Mouse (Mus musculus) adipocyte (in vitro differentiated cells): ENCODE data around the gene Gm5751.
"Not testable (repeated sequence)": the region's sequence is repeated elsewhere in the genome, so short reads cannot be mapped to it uniquely, and the experiment has no call there.

ENCODE experiments used
- DNase-seq: peaks from one replicate; pipeline ENCODE4 v3.0.0-alpha.2; 2016; ENCODE audit warnings: low spot score

The Gm5751 gene

DNA sequence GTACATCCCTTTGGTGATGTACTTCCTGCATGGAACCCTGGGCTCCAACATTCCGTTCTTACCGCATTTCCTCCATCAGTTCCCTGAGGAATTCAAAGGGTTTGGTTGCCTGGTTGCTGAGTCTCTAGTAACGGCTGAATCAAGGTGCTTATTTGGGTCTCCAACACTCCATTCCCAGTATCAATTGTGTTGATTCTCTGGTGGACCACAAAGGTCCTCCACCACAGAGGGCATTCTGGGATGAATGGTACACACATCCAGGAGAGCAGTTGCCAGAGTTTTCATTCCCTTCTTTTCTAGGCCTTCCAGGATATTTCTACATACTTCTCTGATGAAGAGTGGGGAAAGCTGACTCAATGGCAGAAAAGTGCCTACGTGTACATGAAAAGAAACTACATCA, at the start of gene Gm5751:
Gene Gm5751 (plus strand): TSS at position 301 of the 400 bp plus-strand sequence.
- DNase-seq: not testable (repeated sequence)

- DNase-seq: peak; percentile 77
These were observed 42.0 kb upstream of the Gm5751 start for GRCm38 (mm10) chrX:8832043-8832442.

- DNase-seq: no peak
These were observed 30.4 kb upstream of the Gm5751 start, which contains the start of gene Gm6592 for GRCm38 (mm10) chrX:8843694-8844093. TSS of gene Gm6592 (plus strand) at chrX:8843994.

DNA sequence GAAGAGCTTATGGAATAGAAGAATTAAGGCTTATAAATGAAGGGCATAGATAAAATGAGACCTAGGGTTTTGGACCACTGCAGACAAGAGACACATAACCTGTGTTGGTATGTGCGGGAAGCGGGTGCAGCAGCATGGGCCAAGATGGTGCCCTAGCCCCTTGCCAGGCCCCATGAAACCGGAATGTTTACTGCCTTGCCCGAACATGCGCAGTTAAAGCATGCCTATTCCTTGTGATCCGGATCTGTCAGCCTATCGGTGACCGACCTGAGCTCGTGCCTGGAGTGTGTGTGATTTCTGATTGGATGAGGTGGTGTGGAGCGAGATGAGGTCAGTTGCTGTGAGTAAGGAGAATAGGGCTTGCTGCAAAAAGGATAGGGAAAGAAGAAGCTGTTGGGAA, 21.6 kb upstream of the Gm5751 start:
- no peak for DNase-seq

DNA sequence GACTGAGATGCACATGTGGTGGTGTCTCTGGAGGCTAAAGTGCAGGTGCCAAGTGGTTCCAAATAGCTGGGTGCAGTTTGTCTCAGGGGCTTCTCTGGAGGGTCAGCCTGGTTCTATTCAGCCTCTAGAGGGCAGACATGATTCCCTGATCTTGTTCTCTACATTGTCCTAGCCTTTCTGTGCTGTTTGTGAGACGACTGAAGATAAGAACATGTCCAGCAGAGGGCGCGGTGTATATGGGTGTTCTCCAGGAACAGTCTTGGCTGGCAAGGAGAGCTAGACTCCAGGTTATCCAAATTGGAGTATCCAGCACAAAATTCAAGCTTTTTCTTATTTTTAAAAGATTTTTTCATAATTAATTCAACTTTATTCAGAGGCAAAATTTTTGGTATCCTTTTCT, 9.7 kb upstream of the Gm5751 start:
- peak; percentile 78 for DNase-seq

- no peak for DNase-seq
These were observed 10.3 kb downstream of the Gm5751 start for GRCm38 (mm10) chrX:8884336-8884735.

DNA sequence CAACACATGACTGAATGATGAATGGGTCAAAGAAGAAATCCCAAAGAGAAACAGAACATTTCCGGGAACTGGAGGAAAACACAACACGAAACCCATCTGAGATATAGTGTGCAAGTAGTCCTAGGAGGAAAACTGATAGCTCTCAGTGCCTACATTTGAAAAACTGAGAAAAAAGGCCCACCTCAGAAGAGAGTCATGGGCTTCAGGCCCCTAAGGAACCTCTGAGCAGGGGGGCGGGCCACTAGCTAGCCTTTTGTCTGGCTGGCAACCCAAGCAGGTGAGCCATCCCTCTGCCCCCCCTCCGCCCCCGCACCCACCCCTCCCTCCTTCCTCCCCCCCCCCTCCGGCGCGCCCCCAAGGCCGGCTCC, 17.9 kb downstream of the Gm5751 start:
- DNase-seq: peak; percentile 22

GRCm38 (mm10) chrX:8892343-8893155, 18.5 kb downstream of the Gm5751 start, which contains the start of gene B630019K06Rik:
TSS of gene B630019K06Rik (plus strand) at chrX:8892382.
- peak; percentile 56 for DNase-seq

DNA sequence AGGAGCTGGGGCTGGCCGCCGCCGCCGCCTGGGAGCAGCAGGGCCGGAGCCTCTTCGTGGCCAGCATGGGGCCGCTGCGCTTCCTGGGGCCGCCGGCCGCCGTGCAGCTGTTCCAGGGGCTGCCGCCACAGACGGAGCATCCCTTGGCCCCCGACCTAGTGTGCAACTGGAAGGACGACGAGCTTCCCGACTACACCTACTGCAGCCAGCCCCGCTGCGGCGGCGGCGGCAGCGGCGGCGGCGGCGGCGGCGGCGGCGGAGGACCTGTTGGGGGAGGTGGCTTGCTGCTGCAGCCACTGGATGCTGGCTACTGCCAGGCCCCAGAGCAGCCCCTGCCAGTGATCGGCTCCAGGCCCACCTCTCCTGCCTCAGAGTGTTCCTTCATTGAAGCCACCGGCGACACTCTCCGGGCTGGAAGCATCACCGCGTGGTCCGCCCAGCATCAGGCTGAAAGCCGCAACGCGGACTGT, 19.2 kb downstream of the Gm5751 start:
- peak; percentile 7 for DNase-seq

DNA sequence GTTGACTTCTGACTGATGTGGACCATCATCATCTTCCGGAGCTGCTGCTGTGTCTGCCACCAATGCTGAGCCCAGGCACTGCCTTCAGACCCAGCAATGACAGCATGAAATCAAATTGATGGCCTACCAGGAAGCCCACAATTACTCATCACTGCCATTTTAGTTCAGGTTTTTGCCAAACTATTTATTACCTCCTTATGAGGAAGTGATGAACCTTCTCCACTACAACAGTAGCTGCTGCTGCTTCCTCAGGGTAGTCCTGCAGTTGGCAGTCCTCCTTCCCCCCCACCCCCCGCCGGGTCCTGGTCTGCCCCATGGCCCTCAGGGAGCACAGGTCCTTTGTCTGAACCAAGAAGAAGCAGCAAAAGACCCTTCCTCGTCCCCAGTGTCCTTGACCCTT, 26.8 kb downstream of the Gm5751 start:
- DNase-seq: no peak

DNA sequence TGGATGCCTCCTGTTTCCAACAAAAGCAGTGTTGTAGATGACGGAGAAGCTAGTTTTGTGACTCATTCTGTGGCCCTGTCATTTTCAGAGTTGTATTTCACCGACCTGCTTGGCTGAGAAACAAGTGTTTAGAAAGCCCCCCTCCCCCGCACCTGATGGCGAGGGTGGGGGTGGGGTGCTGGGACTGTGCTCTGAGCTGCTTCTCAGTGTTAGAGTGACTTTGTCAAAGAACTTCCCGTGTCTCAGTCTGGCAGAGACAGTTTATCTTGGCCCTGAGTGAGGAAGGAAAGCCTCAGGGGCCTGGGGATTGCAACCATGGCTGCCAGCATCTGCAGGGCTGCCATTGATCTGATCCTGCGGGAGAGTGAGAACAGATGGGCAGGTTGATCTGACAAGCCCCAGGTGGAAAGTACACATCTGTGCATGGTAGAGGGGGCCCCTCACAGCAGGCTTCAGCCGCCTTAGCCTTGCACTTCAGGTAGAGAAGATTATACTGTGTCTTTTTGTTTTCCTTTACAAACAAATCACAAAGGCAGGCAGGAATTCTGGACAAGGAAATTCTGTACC, 27.9 kb downstream of the Gm5751 start:
- no peak for DNase-seq

GRCm38 (mm10) chrX:8921080-8921479, 47.0 kb downstream of the Gm5751 start:
- DNase-seq: no peak

- no peak for DNase-seq
These were observed 48.0 kb downstream of the Gm5751 start for GRCm38 (mm10) chrX:8921813-8922607.

DNA sequence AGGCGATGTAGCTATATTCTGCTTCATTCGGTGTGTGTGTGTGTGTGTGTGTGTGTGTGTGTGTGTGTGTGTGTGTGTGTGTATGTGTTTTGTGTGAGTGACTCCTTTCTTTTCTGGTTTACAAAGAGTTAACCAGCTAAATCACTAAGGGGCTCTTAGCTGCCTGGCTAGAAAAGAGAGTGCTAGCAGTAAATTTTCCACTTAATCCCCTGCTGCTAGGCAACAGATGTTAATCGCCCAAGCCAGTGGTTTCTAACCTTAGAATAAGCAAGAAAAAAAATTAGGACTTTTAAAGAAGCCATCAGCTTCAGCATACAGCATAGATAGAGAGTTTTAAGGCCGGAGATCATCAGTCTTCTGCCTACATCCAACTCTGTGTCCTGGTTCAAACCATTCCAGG, 53.3 kb downstream of the Gm5751 start:
- DNase-seq: no peak
